Mouse (Mus musculus): Measurements from ENCODE around the gene Disc1. TPM values are rescaled to one million over a fixed set of nuclear protein-coding genes. Genes with fewer than 3 reads are reported as not detected.

Disc1 gene
- polyA plus RNA-seq, 1 experiment from 2014 or later: 1.6 TPM

DNA sequence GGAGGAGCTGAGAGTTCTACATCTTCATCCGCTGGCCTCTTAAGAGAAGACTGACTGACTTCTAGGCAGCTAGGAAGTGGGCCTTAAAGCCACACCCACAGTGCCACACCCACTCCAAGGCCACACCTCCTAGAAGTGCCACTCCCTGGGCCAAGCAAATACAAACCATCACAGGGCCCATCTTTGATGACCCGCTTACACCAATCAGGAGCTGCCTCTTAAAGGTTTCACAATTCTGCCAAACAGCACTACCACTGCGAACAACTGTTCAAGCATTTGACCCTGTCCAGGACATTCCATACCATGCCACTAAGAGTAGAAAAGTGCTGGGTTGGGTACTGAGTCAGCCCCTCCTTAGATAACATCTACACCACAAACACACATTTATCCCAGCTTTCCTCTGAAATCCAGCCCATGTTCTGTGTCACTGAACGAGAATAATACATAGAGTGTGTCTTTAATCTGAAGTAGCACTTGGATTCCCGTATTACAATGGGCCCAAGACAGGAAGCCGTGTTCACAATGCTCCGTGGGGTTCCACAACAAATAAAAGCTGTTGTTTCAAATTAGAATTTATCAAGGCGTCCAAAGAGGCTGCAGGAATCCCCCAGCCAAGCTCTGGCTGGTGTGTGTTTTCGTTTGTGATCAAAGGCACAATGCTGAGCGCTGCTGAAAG is 199.6 kb downstream of the Disc1 start:
- Histone ChIP-seq H3K4me2 (ENCODE audit: low read depth, low read length) (peak overlapping the region; percentile 81), H3K27me3 (replicated peaks; ENCODE audit: control insufficient read depth, insufficient read depth, low read length) (0 out of 2 replicates have a peak, but pooled peaks cover 4% of the 10 kb centered on the region), H3K36me3 (ENCODE audit: control insufficient read depth, insufficient read depth, low read length) (no peaks in the 10 kb centered on the region), H3K9me3 (ENCODE audit: control insufficient read depth, low read length) (no peaks in the 10 kb centered on the region), H3K9ac (ENCODE audit: low read depth, low read length) (peak overlapping the region; percentile 67), H3K4me1 (ENCODE audit: control insufficient read depth, insufficient read depth, low read length) (peaks cover 24% of the 10 kb centered on the region), H3K27ac (replicated peaks; ENCODE audit: low read depth, low read length) (peak overlapping the region; percentile 90), H3K4me3 (ENCODE audit: low read depth, low read length) (peak overlapping the region; percentile 42)
- ATAC-seq (ENCODE audit: low read depth) (0 out of 2 replicates have a peak, but pooled peaks have one; percentile 15), DNase-seq (ENCODE audit: low spot score) (no peak)
- WGBS: 34% methylated on average over 10 of the region's 10 CpGs

DNA sequence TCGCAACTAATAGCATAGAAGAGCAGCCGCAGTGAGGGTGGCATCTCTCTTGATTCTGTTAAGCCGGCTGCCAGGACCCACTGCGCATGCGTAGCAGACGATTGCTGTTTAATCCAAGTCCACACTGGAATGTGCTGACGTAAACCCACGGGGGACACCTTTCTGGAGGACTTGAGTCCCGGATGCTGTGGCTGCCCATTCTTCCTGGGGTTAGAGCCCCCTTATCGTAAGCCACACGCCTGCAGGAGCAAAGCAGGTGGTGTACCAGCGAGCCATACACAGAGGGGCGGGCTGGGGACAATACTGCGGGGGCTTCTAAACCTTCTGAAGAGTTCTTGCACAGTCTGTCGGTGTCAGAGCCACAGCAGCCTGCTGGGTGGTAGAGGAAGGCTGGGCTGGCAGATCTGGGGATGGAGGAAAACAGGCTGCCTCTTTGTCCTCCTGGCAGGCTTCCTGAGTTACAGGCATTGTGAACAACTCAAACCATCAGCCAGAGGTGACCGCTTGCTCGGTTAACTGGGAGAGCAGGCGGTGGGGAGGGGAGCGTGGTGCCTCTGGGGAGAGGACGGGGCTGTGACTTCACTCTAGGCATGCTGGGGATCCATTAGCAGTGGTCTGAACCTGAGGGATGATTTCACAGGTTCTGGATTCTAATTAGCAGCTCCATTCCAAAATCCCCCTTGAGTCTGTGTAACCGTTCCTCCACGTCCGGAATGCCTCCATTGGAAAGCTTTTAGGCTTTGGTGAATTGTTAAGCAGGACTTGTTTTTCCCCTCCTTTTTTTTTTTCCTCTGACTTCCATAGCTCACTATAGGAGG is 200.4 kb downstream of the Disc1 start:
- peak overlapping the region; percentile 81 for H3K4me2 ChIP-seq (ENCODE audit: low read depth, low read length)
- 0 out of 2 replicates have a peak, but pooled peaks cover 4% of the 10 kb centered on the region for H3K27me3 ChIP-seq (replicated peaks; ENCODE audit: control insufficient read depth, insufficient read depth, low read length)
- ATAC-seq (ENCODE audit: low read depth) (peak; percentile 84), DNase-seq (ENCODE audit: low spot score) (peak; percentile 97)
- peak overlapping the region; percentile 67 for H3K9ac ChIP-seq (ENCODE audit: low read depth, low read length)
- H3K4me3 ChIP-seq (ENCODE audit: low read depth, low read length): peak overlapping the region; percentile 42
- no peaks in the 10 kb centered on the region for H3K36me3 ChIP-seq (ENCODE audit: control insufficient read depth, insufficient read depth, low read length)
- H3K4me1 ChIP-seq (ENCODE audit: control insufficient read depth, insufficient read depth, low read length): peaks cover 24% of the 10 kb centered on the region
- WGBS: 8% methylated on average over 23 of the region's 23 CpGs
- H3K9me3 ChIP-seq (ENCODE audit: control insufficient read depth, low read length): no peaks in the 10 kb centered on the region
- H3K27ac ChIP-seq (replicated peaks; ENCODE audit: low read depth, low read length): peak overlapping the region; percentile 90

DNA sequence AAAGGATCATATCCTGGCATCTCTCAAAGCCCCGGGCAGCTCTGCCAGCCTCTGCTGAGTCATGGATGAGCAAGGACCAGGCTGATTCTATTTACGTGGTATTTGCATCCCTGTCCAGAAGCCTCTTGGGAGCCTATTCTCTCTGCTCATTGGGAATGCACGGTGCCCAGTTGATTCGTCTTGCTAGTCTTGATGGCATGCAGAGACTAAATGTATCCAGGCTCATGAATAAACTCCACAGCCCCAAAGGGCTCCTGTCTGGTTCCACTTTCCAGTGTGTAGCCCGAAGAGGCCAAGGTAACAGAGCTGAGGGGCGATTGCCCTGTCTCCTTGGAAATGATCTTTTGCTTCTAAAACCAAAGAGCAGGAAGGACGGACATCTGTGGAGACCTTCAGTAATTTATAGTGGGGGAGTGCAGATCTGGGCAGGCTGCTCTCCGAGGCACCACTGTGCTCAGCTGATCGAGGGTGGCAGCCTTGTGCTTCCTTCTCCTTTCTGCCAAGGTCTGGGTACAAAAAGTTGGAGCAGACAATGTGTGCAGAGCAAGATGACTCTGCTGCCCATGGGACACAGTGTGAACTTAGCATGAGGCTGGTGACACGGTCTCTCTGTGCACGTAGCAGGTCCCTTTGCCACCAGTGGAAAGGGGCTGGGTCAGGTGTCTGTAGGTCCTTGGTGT is 201.2 kb downstream of the Disc1 start:
- Histone ChIP-seq H3K36me3 (ENCODE audit: control insufficient read depth, insufficient read depth, low read length) (no peaks in the 10 kb centered on the region), H3K9ac (ENCODE audit: low read depth, low read length) (peak overlapping the region; percentile 67; the same call in 1 of the 2 replicates), H3K4me3 (ENCODE audit: low read depth, low read length) (no peak overlapping the region), H3K4me2 (ENCODE audit: low read depth, low read length) (peak overlapping the region; percentile 81), H3K27ac (replicated peaks; ENCODE audit: low read depth, low read length) (peak overlapping the region; percentile 90), H3K27me3 (replicated peaks; ENCODE audit: control insufficient read depth, insufficient read depth, low read length) (0 out of 2 replicates have a peak, but pooled peaks cover 4% of the 10 kb centered on the region), H3K9me3 (ENCODE audit: control insufficient read depth, low read length) (no peaks in the 10 kb centered on the region), H3K4me1 (ENCODE audit: control insufficient read depth, insufficient read depth, low read length) (peaks cover 24% of the 10 kb centered on the region)
- WGBS: 43% methylated on average over 11 of the region's 11 CpGs
- ATAC-seq (ENCODE audit: low read depth): 0 out of 2 replicates have a peak, but pooled peaks have one; percentile 9
- DNase-seq (ENCODE audit: low spot score): peak; percentile 91

DNA sequence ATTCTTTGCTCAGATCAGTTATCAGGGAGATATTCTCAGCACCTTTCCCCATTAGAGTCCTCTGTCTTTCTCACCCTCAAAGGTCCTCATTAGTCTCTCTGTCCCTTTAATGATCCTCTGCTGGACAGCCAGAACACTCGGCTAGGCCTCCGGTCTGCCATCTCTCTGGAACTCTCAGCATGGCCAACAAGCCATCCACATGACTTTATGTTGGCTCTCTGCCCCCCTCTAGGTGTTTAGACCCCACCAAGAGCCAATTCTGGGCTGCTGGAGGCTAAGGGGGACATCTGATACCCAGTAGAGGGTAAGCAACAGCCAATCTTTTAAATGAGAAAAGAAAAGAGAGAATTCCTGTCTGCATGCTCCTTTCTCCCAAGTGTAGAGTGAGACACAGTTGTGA is 203.7 kb downstream of the Disc1 start:
- no peak overlapping the region for H3K4me3 ChIP-seq (ENCODE audit: low read depth, low read length)
- ATAC-seq (ENCODE audit: low read depth) (no peak), DNase-seq (ENCODE audit: low spot score) (no peak)
- H3K9ac ChIP-seq (ENCODE audit: low read depth, low read length): no peak overlapping the region
- no peaks in the 10 kb centered on the region for H3K9me3 ChIP-seq (ENCODE audit: control insufficient read depth, low read length)
- no peak overlapping the region for H3K27ac ChIP-seq (replicated peaks; ENCODE audit: low read depth, low read length)
- H3K4me2 ChIP-seq (ENCODE audit: low read depth, low read length): no peak overlapping the region
- no peaks in the 10 kb centered on the region for H3K36me3 ChIP-seq (ENCODE audit: control insufficient read depth, insufficient read depth, low read length)
- 31% methylated on average over 2 of the region's 2 CpGs for WGBS
- H3K27me3 ChIP-seq (replicated peaks; ENCODE audit: control insufficient read depth, insufficient read depth, low read length): 0 out of 2 replicates have a peak, but pooled peaks cover 4% of the 10 kb centered on the region
- H3K4me1 ChIP-seq (ENCODE audit: control insufficient read depth, insufficient read depth, low read length): peaks cover 24% of the 10 kb centered on the region

DNA sequence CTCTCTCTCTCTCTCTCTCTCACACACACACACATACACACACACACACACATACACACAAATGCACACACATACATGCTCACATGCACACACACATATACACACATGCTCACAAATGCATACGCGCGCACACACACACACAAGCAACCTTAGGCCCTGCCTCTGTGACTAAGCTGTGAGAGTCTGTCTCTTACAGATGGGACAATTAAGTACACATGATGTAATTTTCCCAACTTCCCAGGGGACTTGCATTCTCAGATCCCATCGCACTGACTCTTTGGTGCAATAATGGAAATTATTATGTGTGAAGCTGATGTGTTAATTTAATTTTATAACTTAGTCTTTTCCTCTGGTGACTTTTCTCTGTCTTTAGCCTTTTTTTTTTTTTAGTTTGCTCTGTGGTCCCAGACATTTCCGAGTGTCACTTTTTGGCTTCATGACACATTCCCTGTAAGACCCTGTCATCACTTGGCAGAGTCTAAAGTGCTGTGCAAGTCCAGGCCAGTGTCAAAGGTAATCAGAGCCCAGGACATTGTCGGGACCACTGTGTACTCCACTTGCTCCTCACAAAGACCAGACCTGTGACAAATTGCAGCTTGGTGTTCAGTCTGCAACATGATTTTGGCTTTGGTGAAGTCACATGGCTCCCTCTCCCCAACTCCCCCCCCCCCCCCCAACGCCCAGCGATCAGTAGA is 205.0 kb downstream of the Disc1 start:
- 73% methylated on average over 6 of the region's 8 CpGs for WGBS
- no peak for ATAC-seq (ENCODE audit: low read depth)

DNA sequence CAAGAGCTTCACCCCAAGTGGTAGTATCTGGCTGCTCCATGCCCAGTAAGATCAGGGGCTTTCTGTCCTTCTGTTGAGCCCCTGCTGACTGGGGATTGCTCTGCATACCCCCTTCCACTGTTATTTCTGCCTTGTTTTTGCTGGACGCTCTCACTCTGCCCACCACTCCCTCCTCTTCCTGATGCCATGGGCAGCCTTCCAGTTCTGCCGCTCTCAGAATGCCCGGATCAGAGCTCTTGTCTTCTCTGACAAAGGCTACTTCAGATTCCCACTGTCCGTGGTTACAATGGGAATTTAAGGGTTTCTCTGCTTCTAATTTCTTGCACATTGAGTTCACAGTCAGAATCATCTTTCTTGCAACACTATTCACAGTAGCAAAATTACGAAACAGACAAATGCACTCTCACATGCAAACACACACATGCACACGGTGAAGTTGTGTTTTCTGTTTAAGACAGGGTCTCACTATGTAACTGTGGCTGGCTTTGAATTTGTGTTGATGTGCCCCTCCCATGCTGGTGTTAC is 214.2 kb downstream of the Disc1 start:
- Histone ChIP-seq H3K27ac (replicated peaks; ENCODE audit: low read depth, low read length) (no peak overlapping the region), H3K27me3 (replicated peaks; ENCODE audit: control insufficient read depth, insufficient read depth, low read length) (no peaks in the 10 kb centered on the region)
- DNase-seq (ENCODE audit: low spot score): no peak

More for the DNA sequence above, 205.0 kb downstream of the Disc1 start:
- Histone ChIP-seq H3K36me3 (ENCODE audit: control insufficient read depth, insufficient read depth, low read length) (no peaks in the 10 kb centered on the region), H3K4me2 (ENCODE audit: low read depth, low read length) (no peak overlapping the region), H3K9ac (ENCODE audit: low read depth, low read length) (no peak overlapping the region), H3K4me3 (ENCODE audit: low read depth, low read length) (no peak overlapping the region), H3K9me3 (ENCODE audit: control insufficient read depth, low read length) (no peaks in the 10 kb centered on the region), H3K27ac (replicated peaks; ENCODE audit: low read depth, low read length) (no peak overlapping the region), H3K4me1 (ENCODE audit: control insufficient read depth, insufficient read depth, low read length) (peaks cover 19% of the 10 kb centered on the region), H3K27me3 (replicated peaks; ENCODE audit: control insufficient read depth, insufficient read depth, low read length) (0 out of 2 replicates have a peak, but pooled peaks cover 4% of the 10 kb centered on the region)
- peak; percentile 53 for DNase-seq (ENCODE audit: low spot score)

DNA sequence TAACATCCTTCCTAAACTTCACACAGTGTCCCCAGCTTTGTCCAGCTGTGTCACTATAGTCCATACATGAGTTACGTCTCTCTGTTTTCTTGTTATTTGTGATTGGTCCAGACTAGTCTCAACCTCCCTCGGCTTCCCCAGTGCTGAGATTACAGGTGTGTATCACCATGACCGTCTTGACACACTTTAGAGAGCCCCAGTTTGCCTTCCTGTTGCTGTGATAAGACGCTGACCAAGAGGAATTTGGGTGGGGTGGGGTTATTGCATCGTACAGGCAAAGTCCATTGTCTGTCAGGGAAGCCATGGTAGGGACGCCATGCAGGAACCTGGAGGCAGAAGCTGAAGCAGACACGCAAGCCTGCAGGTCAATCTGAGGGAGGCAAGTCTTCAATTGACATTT is 216.3 kb downstream of the Disc1 start:
- Histone ChIP-seq H3K4me2 (ENCODE audit: low read depth, low read length) (no peak overlapping the region), H3K27me3 (replicated peaks; ENCODE audit: control insufficient read depth, insufficient read depth, low read length) (no peaks in the 10 kb centered on the region), H3K27ac (replicated peaks; ENCODE audit: low read depth, low read length) (no peak overlapping the region), H3K9ac (ENCODE audit: low read depth, low read length) (no peak overlapping the region), H3K36me3 (ENCODE audit: control insufficient read depth, insufficient read depth, low read length) (no peaks in the 10 kb centered on the region), H3K4me3 (ENCODE audit: low read depth, low read length) (no peak overlapping the region), H3K4me1 (ENCODE audit: control insufficient read depth, insufficient read depth, low read length) (peaks cover 8% of the 10 kb centered on the region; the same call in 1 of the 2 replicates), H3K9me3 (ENCODE audit: control insufficient read depth, low read length) (peaks cover 6% of the 10 kb centered on the region; the same call in 1 of the 2 replicates)
- no peak for ATAC-seq (ENCODE audit: low read depth)
- no peak for DNase-seq (ENCODE audit: low spot score)
- 84% methylated on average over 7 of the region's 7 CpGs for WGBS

More for the DNA sequence above, 214.2 kb downstream of the Disc1 start:
- Histone ChIP-seq H3K36me3 (ENCODE audit: control insufficient read depth, insufficient read depth, low read length) (no peaks in the 10 kb centered on the region), H3K4me2 (ENCODE audit: low read depth, low read length) (no peak overlapping the region), H3K4me3 (ENCODE audit: low read depth, low read length) (no peak overlapping the region), H3K9me3 (ENCODE audit: control insufficient read depth, low read length) (no peaks in the 10 kb centered on the region), H3K4me1 (ENCODE audit: control insufficient read depth, insufficient read depth, low read length) (peaks cover 8% of the 10 kb centered on the region; the same call in 1 of the 2 replicates), H3K9ac (ENCODE audit: low read depth, low read length) (no peak overlapping the region)
- ATAC-seq (ENCODE audit: low read depth): no peak
- WGBS: 62% methylated on average over 6 of the region's 6 CpGs
